Mouse (Mus musculus): ENCODE results near the gene Polm. TPM values are rescaled to one million over a fixed set of nuclear protein-coding genes. Genes with fewer than 3 reads are reported as not detected.

Polm gene
- polyA plus RNA-seq, 1 experiment: 63.9 TPM

- Histone ChIP-seq H3K4me1 (replicated peaks; ENCODE audit: control insufficient read depth, insufficient read depth, low read length) (peaks cover 13% of the 10 kb centered on the region), H3K4me3 (ENCODE audit: control insufficient read depth, insufficient read depth, low read length) (no peak overlapping the region), H3K27me3 (ENCODE audit: control insufficient read depth, insufficient read depth, low read length) (no peaks in the 10 kb centered on the region), H3K27ac (ENCODE audit: control insufficient read depth, insufficient read depth, low read length) (no peak overlapping the region), H3K36me3 (ENCODE audit: control insufficient read depth, insufficient read depth, low read length) (no peaks in the 10 kb centered on the region)
- 89% methylated on average over 7 of the region's 7 CpGs for WGBS
- TF ChIP-seq POLR2A (IDR thresholded peaks at IDR 0.05; ENCODE audit: control insufficient read depth, extremely low read depth, insufficient read depth, low read length, poor library complexity) (no peak), CTCF (IDR thresholded peaks at IDR 0.05; ENCODE audit: borderline replicate concordance, control insufficient read depth, extremely low read depth, insufficient read depth, low read length, poor library complexity) (no peak)
- DNase-seq: no peak
Observed at GRCm38 (mm10) chr11:5840346-5840745, 2.5 kb upstream of the Polm start.

- no peaks in the 10 kb centered on the region for H3K36me3 ChIP-seq (ENCODE audit: control insufficient read depth, insufficient read depth, low read length)
- WGBS: 67% methylated on average over 1 of the region's 1 CpGs
- H3K4me3 ChIP-seq (ENCODE audit: control insufficient read depth, insufficient read depth, low read length): no peak overlapping the region
- H3K27ac ChIP-seq (ENCODE audit: control insufficient read depth, insufficient read depth, low read length): no peak overlapping the region
- peaks cover 13% of the 10 kb centered on the region for H3K4me1 ChIP-seq (replicated peaks; ENCODE audit: control insufficient read depth, insufficient read depth, low read length)
- H3K27me3 ChIP-seq (ENCODE audit: control insufficient read depth, insufficient read depth, low read length): no peaks in the 10 kb centered on the region
- TF ChIP-seq POLR2A (IDR thresholded peaks at IDR 0.05; ENCODE audit: control insufficient read depth, extremely low read depth, insufficient read depth, low read length, poor library complexity) (no peak), CTCF (IDR thresholded peaks at IDR 0.05; ENCODE audit: borderline replicate concordance, control insufficient read depth, extremely low read depth, insufficient read depth, low read length, poor library complexity) (peak; percentile 38; the same call in 1 of the 2 replicates)
- DNase-seq: no peak
Observed at GRCm38 (mm10) chr11:5836126-5836525, 1.7 kb downstream of the Polm start.

- Histone ChIP-seq H3K36me3 (ENCODE audit: control insufficient read depth, insufficient read depth, low read length) (no peaks in the 10 kb centered on the region), H3K27ac (ENCODE audit: control insufficient read depth, insufficient read depth, low read length) (no peak overlapping the region), H3K4me3 (ENCODE audit: control insufficient read depth, insufficient read depth, low read length) (no peak overlapping the region), H3K4me1 (replicated peaks; ENCODE audit: control insufficient read depth, insufficient read depth, low read length) (peaks cover 13% of the 10 kb centered on the region), H3K27me3 (ENCODE audit: control insufficient read depth, insufficient read depth, low read length) (no peaks in the 10 kb centered on the region)
- TF ChIP-seq CTCF (IDR thresholded peaks at IDR 0.05; ENCODE audit: borderline replicate concordance, control insufficient read depth, extremely low read depth, insufficient read depth, low read length, poor library complexity) (no peak), POLR2A (IDR thresholded peaks at IDR 0.05; ENCODE audit: control insufficient read depth, extremely low read depth, insufficient read depth, low read length, poor library complexity) (no peak)
- 90% methylated on average over 7 of the region's 7 CpGs for WGBS
- no peak for DNase-seq
Observed at GRCm38 (mm10) chr11:5835057-5835456, 2.8 kb downstream of the Polm start.

- Histone ChIP-seq H3K27ac (ENCODE audit: control insufficient read depth, insufficient read depth, low read length) (no peak overlapping the region), H3K4me1 (replicated peaks; ENCODE audit: control insufficient read depth, insufficient read depth, low read length) (peaks cover 17% of the 10 kb centered on the region), H3K36me3 (ENCODE audit: control insufficient read depth, insufficient read depth, low read length) (peaks cover 3% of the 10 kb centered on the region; the same call in 1 of the 2 replicates), H3K27me3 (ENCODE audit: control insufficient read depth, insufficient read depth, low read length) (no peaks in the 10 kb centered on the region), H3K4me3 (ENCODE audit: control insufficient read depth, insufficient read depth, low read length) (no peak overlapping the region)
- WGBS: 91% methylated on average over 9 of the region's 9 CpGs
- no peak for DNase-seq
- TF ChIP-seq POLR2A (IDR thresholded peaks at IDR 0.05; ENCODE audit: control insufficient read depth, extremely low read depth, insufficient read depth, low read length, poor library complexity) (no peak), CTCF (IDR thresholded peaks at IDR 0.05; ENCODE audit: borderline replicate concordance, control insufficient read depth, extremely low read depth, insufficient read depth, low read length, poor library complexity) (no peak)
Observed at GRCm38 (mm10) chr11:5834506-5834905, 3.3 kb downstream of the Polm start.

- Histone ChIP-seq H3K4me1 (replicated peaks; ENCODE audit: control insufficient read depth, insufficient read depth, low read length) (peaks cover 7% of the 10 kb centered on the region), H3K27ac (ENCODE audit: control insufficient read depth, insufficient read depth, low read length) (no peak overlapping the region), H3K4me3 (ENCODE audit: control insufficient read depth, insufficient read depth, low read length) (no peak overlapping the region), H3K27me3 (ENCODE audit: control insufficient read depth, insufficient read depth, low read length) (no peaks in the 10 kb centered on the region), H3K36me3 (ENCODE audit: control insufficient read depth, insufficient read depth, low read length) (peaks cover 4% of the 10 kb centered on the region; the same call in 1 of the 2 replicates)
- no peak for DNase-seq
- WGBS: 31% methylated on average over 12 of the region's 12 CpGs
- no peak for TF ChIP-seq POLR2A (IDR thresholded peaks at IDR 0.05; ENCODE audit: control insufficient read depth, extremely low read depth, insufficient read depth, low read length, poor library complexity)
- TF ChIP-seq CTCF (IDR thresholded peaks at IDR 0.05; ENCODE audit: borderline replicate concordance, control insufficient read depth, extremely low read depth, insufficient read depth, low read length, poor library complexity): no peak
Observed at GRCm38 (mm10) chr11:5829327-5829726, 8.5 kb downstream of the Polm start.

GRCm38 (mm10) chr11:5828509-5829191 is 9.2 kb downstream of the Polm start:
- Histone ChIP-seq H3K27me3 (ENCODE audit: control insufficient read depth, insufficient read depth, low read length) (no peaks in the 10 kb centered on the region), H3K27ac (ENCODE audit: control insufficient read depth, insufficient read depth, low read length) (no peak overlapping the region), H3K36me3 (ENCODE audit: control insufficient read depth, insufficient read depth, low read length) (peaks cover 4% of the 10 kb centered on the region; the same call in 1 of the 2 replicates), H3K4me1 (replicated peaks; ENCODE audit: control insufficient read depth, insufficient read depth, low read length) (peaks cover 7% of the 10 kb centered on the region), H3K4me3 (ENCODE audit: control insufficient read depth, insufficient read depth, low read length) (no peak overlapping the region)
- TF ChIP-seq CTCF (IDR thresholded peaks at IDR 0.05; ENCODE audit: borderline replicate concordance, control insufficient read depth, extremely low read depth, insufficient read depth, low read length, poor library complexity) (no peak), POLR2A (IDR thresholded peaks at IDR 0.05; ENCODE audit: control insufficient read depth, extremely low read depth, insufficient read depth, low read length, poor library complexity) (no peak)
- 80% methylated on average over 11 of the region's 11 CpGs for WGBS
- no peak for DNase-seq

Measured in thymus, adult 2 months (tissue).